Mouse (Mus musculus) kidney, adult 11 months (tissue): Measurements from ENCODE around the gene Adgrv1.
A peak's percentile ranks its signal among the peaks of the same experiment; 100 is the strongest.

Experiments used
- DNase-seq: peaks from one replicate; pipeline ENCODE4 v3.0.0; 2022

Adgrv1 gene

DNA sequence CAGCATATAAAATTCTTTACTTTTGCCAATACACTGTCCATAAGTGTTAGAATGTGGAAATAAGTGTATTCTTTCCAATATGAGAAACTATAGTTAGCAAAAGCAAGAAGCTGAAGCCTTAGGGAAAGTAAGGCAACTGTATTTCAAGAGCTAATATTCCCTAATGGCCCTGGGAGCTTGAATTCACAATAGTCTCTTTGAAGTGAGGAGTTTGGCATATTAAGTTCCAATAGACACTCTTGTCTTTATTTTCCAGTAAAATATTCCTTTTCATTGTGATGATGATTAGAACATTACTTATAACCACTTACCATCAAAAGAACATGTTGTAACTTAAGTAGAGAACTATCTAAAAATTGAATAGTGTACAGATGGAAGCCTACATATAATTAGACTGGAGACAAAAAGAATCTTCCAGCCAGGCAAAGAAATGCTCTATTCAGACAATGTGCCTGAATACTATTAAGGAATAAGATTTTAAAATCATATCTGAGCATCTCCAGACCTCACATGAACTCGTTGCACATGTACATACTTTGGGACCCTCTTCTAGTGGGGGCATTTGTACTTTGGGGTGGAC lies 225.0 kb downstream of the Adgrv1 start:
- no peak for DNase-seq

- peak; percentile 39 for DNase-seq
These were observed 230.1 kb downstream of the Adgrv1 start for GRCm38 (mm10) chr13:81402826-81403225.

- DNase-seq, result no peak
These were observed 230.8 kb downstream of the Adgrv1 start for GRCm38 (mm10) chr13:81402191-81402590.

- no peak for DNase-seq
These were observed 231.2 kb downstream of the Adgrv1 start for GRCm38 (mm10) chr13:81401742-81402141.

GRCm38 (mm10) chr13:81385597-81386362 lies 247.2 kb downstream of the Adgrv1 start:
- DNase-seq, result peak; percentile 14

- DNase-seq, result no peak
These were observed 251.1 kb downstream of the Adgrv1 start for GRCm38 (mm10) chr13:81381835-81382234.

GRCm38 (mm10) chr13:81370801-81371456 lies 262.0 kb downstream of the Adgrv1 start:
- DNase-seq, result no peak

GRCm38 (mm10) chr13:81370196-81370595 lies 262.8 kb downstream of the Adgrv1 start:
- DNase-seq, result no peak

DNA sequence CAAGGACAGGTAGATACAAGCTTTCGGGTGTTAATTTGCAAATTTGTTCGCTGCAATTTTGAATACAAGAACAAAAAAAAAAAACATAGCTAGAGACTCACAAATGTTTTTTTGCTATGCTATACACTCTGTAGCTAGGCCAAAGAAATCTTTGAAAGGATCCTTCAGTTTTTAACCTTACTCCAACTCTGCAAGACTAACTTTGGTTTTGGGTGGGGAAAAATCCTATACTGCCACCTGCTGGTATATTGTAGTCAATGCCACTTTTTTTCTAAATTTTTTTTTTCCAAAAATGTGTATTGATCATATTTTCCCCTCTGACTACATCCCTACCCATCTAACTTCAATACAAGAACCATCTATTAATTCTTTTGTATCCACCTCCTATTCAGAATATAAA lies 263.4 kb downstream of the Adgrv1 start:
- no peak for DNase-seq

DNA sequence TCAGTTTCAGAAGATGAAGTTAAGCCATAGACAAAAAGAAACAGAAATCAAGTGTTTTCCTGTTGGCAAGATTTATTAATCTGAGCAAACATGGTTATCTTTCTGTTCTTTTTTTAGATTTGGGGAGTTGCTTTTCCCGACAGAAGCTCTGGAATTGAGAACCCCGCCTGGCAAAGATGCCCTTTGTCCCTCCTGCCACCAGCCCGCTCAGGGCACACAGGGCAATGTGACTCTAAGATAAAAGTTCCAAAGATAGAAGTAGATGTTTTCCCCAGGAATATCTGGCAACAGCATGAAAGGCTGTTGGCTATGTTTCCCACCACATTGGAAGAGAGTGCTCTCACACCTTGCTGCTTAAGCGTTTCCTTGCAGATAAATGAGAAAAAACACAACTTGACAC lies 264.0 kb downstream of the Adgrv1 start:
- DNase-seq, result peak; percentile 27

DNA sequence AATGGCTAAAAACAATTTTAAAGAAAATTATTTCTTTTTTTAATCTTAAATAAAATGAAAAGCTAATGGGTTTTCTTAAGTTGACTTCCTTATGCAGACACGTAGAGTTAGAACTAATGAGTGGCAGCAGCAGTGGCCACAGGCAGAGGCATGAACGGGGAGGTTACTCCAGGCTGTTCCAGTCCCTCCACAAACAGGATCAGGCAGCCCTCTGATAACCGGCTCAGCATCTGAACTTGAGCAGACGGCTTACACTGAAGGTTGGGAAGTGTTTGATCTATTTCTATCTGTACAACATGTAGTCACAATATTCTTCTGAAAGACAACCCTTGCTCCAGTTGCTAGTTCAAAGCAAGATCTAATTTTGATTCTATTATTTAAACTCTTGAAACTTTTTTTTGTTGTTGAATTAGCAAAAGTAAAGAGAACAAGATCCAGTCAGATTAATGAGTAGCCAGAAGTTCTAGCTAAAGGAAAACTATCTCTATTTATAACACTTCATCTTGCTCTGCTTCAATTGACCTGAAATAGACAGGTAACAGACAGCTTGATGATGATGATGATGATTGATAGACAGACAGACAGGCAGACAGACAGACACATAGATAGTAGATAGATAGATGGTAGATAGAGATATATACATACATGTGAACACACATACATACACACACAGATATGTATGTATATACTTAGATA lies 265.1 kb downstream of the Adgrv1 start:
- peak; percentile 7 for DNase-seq

- DNase-seq, result no peak
These were observed 272.6 kb downstream of the Adgrv1 start for GRCm38 (mm10) chr13:81360338-81360737.

DNA sequence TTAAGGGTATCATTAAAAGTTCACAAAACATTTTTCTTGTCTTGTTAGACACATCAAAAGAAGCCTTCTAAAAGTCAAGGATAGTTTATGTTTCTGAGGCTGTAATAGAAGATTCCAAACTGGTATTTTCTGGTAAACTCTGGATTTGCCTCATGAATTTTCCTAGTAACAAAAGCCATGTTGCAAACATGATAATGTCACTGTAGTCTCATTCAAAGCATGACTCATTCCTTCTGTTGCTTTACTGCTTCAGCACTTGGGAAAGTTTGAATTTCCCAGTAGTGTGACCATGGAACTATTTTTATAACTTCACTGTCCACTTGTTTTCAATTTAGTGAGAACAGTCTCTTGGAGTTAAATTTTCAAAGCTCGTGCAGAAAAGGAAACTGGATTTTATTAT lies 274.2 kb downstream of the Adgrv1 start:
- no peak for DNase-seq

DNA sequence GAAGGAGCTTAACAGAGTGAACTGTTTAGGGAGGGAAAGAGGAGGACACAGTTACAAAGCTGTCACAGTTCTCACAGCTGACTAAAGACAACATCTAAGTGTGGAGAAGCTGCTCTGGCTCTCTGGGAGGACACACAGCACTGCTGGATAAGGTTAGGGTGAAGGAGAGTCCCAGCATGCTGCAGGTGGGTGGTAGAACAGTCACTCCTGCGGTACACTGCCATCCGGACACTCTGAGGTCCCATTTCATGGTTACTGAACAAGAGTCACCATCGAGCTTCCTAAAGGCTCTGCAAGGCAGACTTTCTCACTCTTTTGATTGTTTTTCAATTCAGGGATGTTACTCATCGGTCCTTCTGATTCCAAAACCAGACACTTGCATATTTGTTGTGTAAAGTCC lies 274.6 kb downstream of the Adgrv1 start:
- DNase-seq, result no peak

DNA sequence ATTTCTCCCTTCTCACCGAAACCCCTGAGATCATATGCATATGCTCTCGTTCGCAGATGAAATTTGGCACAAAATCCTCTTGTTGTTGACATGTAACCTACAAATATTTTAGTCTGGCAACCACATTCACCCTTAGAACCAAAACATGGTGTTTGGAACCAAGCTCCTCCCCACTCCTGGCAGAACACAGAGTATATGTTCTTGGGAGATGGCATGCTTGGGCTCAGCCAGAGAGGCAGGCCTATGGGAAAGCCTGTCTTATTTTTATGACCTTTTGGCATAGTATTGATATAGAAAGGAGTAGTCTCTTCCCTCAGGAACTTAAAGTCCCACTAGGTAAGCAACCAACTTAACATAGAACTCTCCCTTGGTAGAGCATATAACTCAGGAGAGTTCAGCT lies 275.7 kb downstream of the Adgrv1 start:
- DNase-seq, result no peak

DNA sequence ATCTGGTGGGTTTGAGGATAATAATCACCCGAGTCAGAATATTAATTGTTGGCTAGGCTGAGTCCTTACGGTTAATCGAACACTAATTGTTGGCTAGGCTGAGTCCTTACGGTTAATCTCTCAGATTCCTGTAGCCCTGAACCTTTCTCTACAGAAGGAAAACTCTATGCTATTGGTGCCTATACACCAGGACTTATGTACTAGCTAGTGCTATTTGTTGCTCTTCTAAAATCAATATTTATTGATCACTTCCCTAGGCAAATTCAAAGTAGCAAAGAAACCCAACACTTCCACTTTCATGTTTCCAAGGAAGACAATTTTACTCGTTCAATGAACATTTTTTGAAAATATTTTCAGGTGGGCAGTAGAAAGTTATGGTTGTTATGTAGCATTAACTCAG lies 278.4 kb downstream of the Adgrv1 start:
- no peak for DNase-seq

- peak; percentile 15 for DNase-seq
These were observed 280.7 kb downstream of the Adgrv1 start for GRCm38 (mm10) chr13:81352296-81352695.

- DNase-seq, result peak; percentile 8
These were observed 281.3 kb downstream of the Adgrv1 start for GRCm38 (mm10) chr13:81351462-81352155.

DNA sequence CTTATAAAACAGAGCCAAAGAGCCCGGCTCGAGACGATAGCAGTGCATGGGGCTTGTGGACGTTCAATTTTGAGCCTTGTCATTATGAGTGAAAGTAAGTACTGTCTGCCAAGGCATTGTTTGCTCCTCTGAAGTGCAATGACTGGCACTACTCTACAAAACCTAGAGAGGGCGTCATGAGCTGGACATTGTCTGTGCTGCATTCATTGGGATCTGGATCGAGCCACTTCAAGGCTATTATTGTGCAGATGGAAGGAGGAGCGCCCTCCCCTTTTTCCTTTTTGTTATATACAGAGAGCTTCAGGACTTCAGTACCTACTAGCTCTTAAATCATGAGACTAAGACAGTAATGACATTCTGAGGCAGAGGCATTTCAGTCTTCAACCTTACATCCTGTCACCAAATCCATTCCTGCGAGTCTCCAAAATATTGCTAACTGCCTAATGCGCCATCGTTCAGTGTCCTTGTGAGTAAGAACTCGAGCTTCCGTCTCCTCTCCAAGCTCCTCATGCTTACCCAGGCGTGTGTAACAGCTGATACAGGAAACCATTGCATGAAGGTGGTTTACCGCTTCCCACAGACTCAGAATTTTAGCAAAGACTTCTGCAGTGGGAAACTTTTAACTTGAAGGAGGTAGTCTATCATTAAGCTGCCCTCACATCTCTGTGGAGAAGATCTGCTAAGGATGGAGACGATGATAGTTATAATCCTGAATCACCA lies 285.5 kb downstream of the Adgrv1 start:
- DNase-seq, result no peak

- DNase-seq, result no peak
These were observed 289.9 kb downstream of the Adgrv1 start for GRCm38 (mm10) chr13:81342987-81343596.

DNA sequence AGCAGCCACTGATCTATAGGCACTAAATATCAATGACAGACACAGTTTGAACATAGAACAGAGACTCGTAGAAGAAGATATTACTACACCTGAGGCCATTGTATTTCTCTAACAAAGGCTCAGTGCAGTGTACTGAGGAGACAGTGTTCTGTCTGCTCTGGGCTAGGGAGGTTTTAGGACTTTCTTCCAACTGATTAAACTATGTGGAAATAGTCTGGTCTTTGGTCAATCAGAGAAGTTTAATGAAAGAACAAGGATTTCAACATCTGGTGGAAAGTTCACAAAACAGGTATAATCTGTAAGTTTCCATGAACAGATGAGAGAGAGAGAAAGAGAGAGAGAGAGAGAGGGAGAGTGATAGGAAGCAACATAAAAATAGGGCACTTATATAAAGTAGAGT lies 297.7 kb downstream of the Adgrv1 start:
- no peak for DNase-seq

- peak; percentile 78 for DNase-seq
These were observed 300.9 kb downstream of the Adgrv1 start for GRCm38 (mm10) chr13:81332018-81332417.
